Mouse (Mus musculus): ENCODE results near the gene Slc23a3.

DNA sequence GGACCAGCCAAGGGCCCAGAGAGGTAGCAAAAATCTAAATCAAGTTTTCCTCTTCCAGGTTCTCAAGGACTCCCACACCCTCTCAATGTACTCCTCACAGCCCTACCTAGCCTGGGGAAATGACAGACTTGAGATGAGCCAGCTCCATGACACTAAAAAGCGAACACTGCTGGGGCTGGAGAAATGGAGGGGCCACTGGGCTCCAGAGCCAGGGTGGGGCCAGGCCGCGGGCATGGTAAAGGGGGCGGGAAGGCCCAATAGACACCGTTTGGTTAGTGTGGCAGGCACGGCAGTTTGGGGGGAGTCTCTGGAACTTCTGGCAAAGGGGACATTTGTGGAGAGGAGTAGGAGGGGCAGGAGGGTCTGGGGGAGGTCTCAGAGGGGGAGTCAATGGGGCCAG is 2.6 kb upstream of the Slc23a3 start:
- TF ChIP-seq CTCF (IDR thresholded peaks at IDR 0.05; ENCODE audit: borderline replicate concordance, extremely low read depth, insufficient read depth, insufficient read length) (no peak), POLR2A (IDR thresholded peaks at IDR 0.05; ENCODE audit: borderline replicate concordance, extremely low read depth, insufficient read depth, insufficient read length, poor library complexity, severe bottlenecking) (no peak)
